Mouse (Mus musculus) urinary bladder, adult 2 months (tissue): ENCODE results near the gene Abca16. TPM values are rescaled to one million over a fixed set of nuclear protein-coding genes. Genes with fewer than 3 reads are reported as not detected.

Experiments used
- DNase-seq: peaks from one replicate; pipeline ENCODE4 v3.0.0; 2022; ENCODE audit warnings: low spot score
- polyA plus RNA-seq: library from polyadenylated mRNA; depleted of rRNA; stranded (reverse); fragments of >200 nt; gene quantifications from 2 replicates; pipeline ENCODE4 v1.2.3, GENCODE M21; 2012; rRNA removed

Gene Abca16
- not detected in 2 replicates for polyA plus RNA-seq

- no peak for DNase-seq
Measured at GRCm38 (mm10) chr7:120409447-120409846, at the start of gene Abca16. Gene Abca16 (plus strand): TSS chr7:120409647.

GRCm38 (mm10) chr7:120361159-120361558 is 48.3 kb upstream of the Abca16 start:
- no peak for DNase-seq

GRCm38 (mm10) chr7:120412391-120412790 is 2.9 kb downstream of the Abca16 start:
- no peak for DNase-seq

GRCm38 (mm10) chr7:120426625-120427024 is 17.2 kb downstream of the Abca16 start:
- DNase-seq: no peak

- DNase-seq: no peak
Measured at GRCm38 (mm10) chr7:120431464-120431863, 22.0 kb downstream of the Abca16 start.

- DNase-seq: no peak
Measured at GRCm38 (mm10) chr7:120503891-120504662, 94.6 kb downstream of the Abca16 start.

GRCm38 (mm10) chr7:120504663-120504979 is 95.2 kb downstream of the Abca16 start:
- no peak for DNase-seq

- no peak for DNase-seq
Measured at GRCm38 (mm10) chr7:120534805-120535204, 125.4 kb downstream of the Abca16 start.

- no peak for DNase-seq
Measured at GRCm38 (mm10) chr7:120552479-120553180, 143.2 kb downstream of the Abca16 start.

GRCm38 (mm10) chr7:120553181-120553551 is 143.7 kb downstream of the Abca16 start:
- DNase-seq: no peak

GRCm38 (mm10) chr7:120567366-120567765 is 157.9 kb downstream of the Abca16 start:
- no peak for DNase-seq

- DNase-seq: no peak
Measured at GRCm38 (mm10) chr7:120576520-120576919, 167.1 kb downstream of the Abca16 start.

Other genes with a start within 250 kb of the Abca16 start
- gene Anks4b, start 235.8 kb upstream of the Abca16 start, polyA plus RNA-seq: not detected in 2 replicates
- 1.5 and 1.9 TPM in 2 replicates for gene Crym, start 207.5 kb upstream of the Abca16 start, polyA plus RNA-seq
- gene Abca14, start 205.7 kb upstream of the Abca16 start, polyA plus RNA-seq: 0.08 TPM in 1 of 2 replicates, not detected in the other
- gene Abca15, start 81.0 kb upstream of the Abca16 start, polyA plus RNA-seq: not detected in 2 replicates
- gene Uqcrc2, start 225.5 kb downstream of the Abca16 start, polyA plus RNA-seq: 177 and 203 TPM in 2 replicates